Mouse (Mus musculus) adrenal gland, postnatal 14 days (tissue): ENCODE data around the gene Ydjc. TPM values are rescaled to one million over a fixed set of nuclear protein-coding genes. Genes with fewer than 3 reads are reported as not detected.

Experiments used
- microRNA-seq, 2 experiments: library from miRNA; unstranded; fragments of <30 nt; microRNA quantifications; one replicate each; pipeline ENCODE4 v1.2.0; 2021
- total RNA-seq: library from RNA; stranded (reverse); gene quantifications from 2 replicates; pipeline ENCODE4 v1.2.3, GENCODE M21; 2021

The Ydjc gene
- total RNA-seq, 1 experiment from 2014 or later, result 3.4 TPM

Small RNA genes lying within 50 kb of the gene (microRNA-seq; reads per million reads assigned to microRNA genes)
- 393 to 714 reads per million in 2 experiments for gene Mir130b
- 8.8 to 56.7 reads per million in 2 experiments for gene Mir301b

Other genes with a start within 250 kb of the Ydjc start
- gene Ppm1f, start 248.2 kb upstream of the Ydjc start, total RNA-seq, result 37.8 and 39.0 TPM in 2 replicates
- gene Mapk1, start 161.2 kb upstream of the Ydjc start, total RNA-seq, result 179 and 204 TPM in 2 replicates
- 5.2 and 5.3 TPM in 2 replicates for gene Ypel1, start 74.9 kb upstream of the Ydjc start, total RNA-seq
- 84.2 and 97.6 TPM in 2 replicates for gene Ppil2, start 33.4 kb upstream of the Ydjc start, total RNA-seq
- 2.4 and 3.5 TPM in 2 replicates for gene 2610318N02Rik, start 19.5 kb upstream of the Ydjc start, total RNA-seq
- gene Sdf2l1, start 12.2 kb upstream of the Ydjc start, total RNA-seq, result 21.0 and 23.8 TPM in 2 replicates
- gene Ccdc116, start 2.6 kb downstream of the Ydjc start, total RNA-seq, result 0.45 TPM in 1 of 2 replicates, not detected in the other
- 190 and 193 TPM in 2 replicates for gene Ube2l3, start 58.0 kb downstream of the Ydjc start, total RNA-seq
- 0.07 and 0.08 TPM in 2 replicates for gene Rimbp3, start 64.0 kb downstream of the Ydjc start, total RNA-seq
- 2.7 and 3.2 TPM in 2 replicates for gene Hic2, start 89.0 kb downstream of the Ydjc start, total RNA-seq
- 8.4 and 10.5 TPM in 2 replicates for gene Tmem191c, start 131.5 kb downstream of the Ydjc start, total RNA-seq
- 3.7 and 75.0 TPM in 2 replicates for gene Serpind1, start 186.8 kb downstream of the Ydjc start, total RNA-seq